Mouse (Mus musculus): Measurements from ENCODE around the gene Fam107b. TPM values are rescaled to one million over a fixed set of nuclear protein-coding genes. Genes with fewer than 3 reads are reported as not detected.
A peak's percentile ranks its signal among the peaks of the same experiment; 100 is the strongest.
"Not testable (repeated sequence)": the region's sequence is repeated elsewhere in the genome, so short reads cannot be mapped to it uniquely, and the experiment has no call there.

Gene Fam107b
- polyA plus RNA-seq, 1 experiment from 2014 or later, result 25.0 TPM

DNA sequence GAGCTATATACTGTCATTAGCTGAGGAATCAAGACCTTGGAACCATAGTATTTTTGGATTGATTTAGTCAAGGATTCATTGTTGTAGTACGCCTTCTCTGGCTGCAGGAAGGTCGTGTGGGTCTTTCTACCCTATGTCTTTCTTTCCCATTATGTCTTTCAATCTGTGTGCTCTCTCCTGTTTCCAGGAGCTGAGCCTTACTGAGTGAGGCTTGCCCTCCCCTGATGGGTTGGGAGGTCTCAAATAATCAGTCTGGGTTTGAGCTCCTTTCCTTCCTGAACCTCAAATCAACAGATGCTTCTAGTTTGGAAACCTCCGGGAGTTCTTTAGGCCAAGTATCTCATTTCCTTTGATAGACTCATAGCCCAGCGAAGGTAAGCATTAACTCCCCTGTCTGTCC is 119.9 kb downstream of the Fam107b start:
- H3K9me3 ChIP-seq (replicated peaks; ENCODE audit: control insufficient read depth, low read length), result no peaks in the 10 kb centered on the region
- no peaks in the 10 kb centered on the region for H3K27me3 ChIP-seq (ENCODE audit: control insufficient read depth, insufficient read depth, low read depth, low read length)
- ATAC-seq (ENCODE audit: low read depth), result no peak
- H3K27ac ChIP-seq (ENCODE audit: low read length), result no peak overlapping the region
- 59% methylated on average over 4 of the region's 4 CpGs for WGBS (ENCODE audit: insufficient replicate concordance)
- no peaks in the 10 kb centered on the region for H3K36me3 ChIP-seq (ENCODE audit: control insufficient read depth, insufficient read depth)
- no peak overlapping the region for H3K4me2 ChIP-seq (ENCODE audit: low read depth, low read length)
- no peak overlapping the region for H3K9ac ChIP-seq (ENCODE audit: low read depth, low read length)
- H3K4me1 ChIP-seq (ENCODE audit: control insufficient read depth, low read depth, low read length), result no peaks in the 10 kb centered on the region
- H3K4me3 ChIP-seq (ENCODE audit: low read depth, low read length), result no peak overlapping the region

GRCm38 (mm10) chr2:3692833-3693232 is 122.5 kb downstream of the Fam107b start:
- Histone ChIP-seq H3K27ac (ENCODE audit: low read length) (no peak overlapping the region), H3K27me3 (ENCODE audit: control insufficient read depth, insufficient read depth, low read depth, low read length) (no peaks in the 10 kb centered on the region), H3K4me1 (ENCODE audit: control insufficient read depth, low read depth, low read length) (no peaks in the 10 kb centered on the region), H3K9ac (ENCODE audit: low read depth, low read length) (no peak overlapping the region), H3K9me3 (replicated peaks; ENCODE audit: control insufficient read depth, low read length) (no peaks in the 10 kb centered on the region), H3K36me3 (ENCODE audit: control insufficient read depth, insufficient read depth) (no peaks in the 10 kb centered on the region), H3K4me3 (ENCODE audit: low read depth, low read length) (no peak overlapping the region), H3K4me2 (ENCODE audit: low read depth, low read length) (no peak overlapping the region)
- ATAC-seq (ENCODE audit: low read depth), result no peak
- 62% methylated on average over 2 of the region's 2 CpGs for WGBS (ENCODE audit: insufficient replicate concordance)

DNA sequence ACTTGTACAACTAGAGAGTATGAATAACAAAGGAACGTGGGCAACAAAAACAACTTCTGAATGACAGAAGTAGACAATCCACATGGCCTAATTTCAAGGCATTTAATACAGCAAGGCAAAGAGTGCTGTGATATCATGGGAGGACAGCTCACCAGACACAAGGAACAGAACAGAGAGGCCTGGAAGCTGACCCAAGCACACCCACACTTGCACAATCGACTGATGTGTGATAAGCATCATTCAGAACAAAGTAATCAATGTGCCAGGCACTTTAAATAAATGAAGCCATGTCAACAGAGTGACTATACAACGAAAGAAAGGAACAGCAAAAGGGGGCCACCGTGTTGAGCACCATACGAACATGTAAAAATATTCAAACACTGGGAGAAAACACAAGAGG is 125.6 kb downstream of the Fam107b start:
- no peak overlapping the region for H3K4me3 ChIP-seq (ENCODE audit: low read depth, low read length)
- H3K9ac ChIP-seq (ENCODE audit: low read depth, low read length), result no peak overlapping the region
- H3K36me3 ChIP-seq (ENCODE audit: control insufficient read depth, insufficient read depth), result no peaks in the 10 kb centered on the region
- no peaks in the 10 kb centered on the region for H3K9me3 ChIP-seq (replicated peaks; ENCODE audit: control insufficient read depth, low read length)
- ATAC-seq (ENCODE audit: low read depth), result no peak
- WGBS (ENCODE audit: insufficient replicate concordance), result 49% methylated on average over 5 of the region's 5 CpGs
- H3K27me3 ChIP-seq (ENCODE audit: control insufficient read depth, insufficient read depth, low read depth, low read length), result no peaks in the 10 kb centered on the region
- no peak overlapping the region for H3K27ac ChIP-seq (ENCODE audit: low read length)
- no peak overlapping the region for H3K4me2 ChIP-seq (ENCODE audit: low read depth, low read length)
- H3K4me1 ChIP-seq (ENCODE audit: control insufficient read depth, low read depth, low read length), result no peaks in the 10 kb centered on the region

DNA sequence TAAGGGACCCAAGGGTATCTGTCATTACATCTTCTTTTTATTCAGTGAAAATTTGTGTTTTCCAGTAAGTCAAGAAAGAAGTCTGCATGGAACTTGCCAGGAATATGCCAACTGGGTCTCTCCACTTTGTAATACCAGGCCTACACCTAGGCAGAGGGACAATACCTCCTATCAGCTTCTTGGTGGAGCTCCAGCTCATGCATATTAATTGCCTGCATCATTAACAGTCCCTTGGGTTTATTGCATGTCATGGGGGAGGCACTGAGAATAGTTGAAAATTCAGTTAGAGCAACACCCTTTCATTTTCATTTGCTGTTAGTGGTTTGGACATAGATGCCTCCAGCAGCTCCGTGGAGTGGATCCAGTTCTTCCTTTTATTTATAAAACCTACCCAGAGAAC is 130.1 kb downstream of the Fam107b start:
- Histone ChIP-seq H3K27ac (ENCODE audit: low read length) (no peak overlapping the region), H3K9ac (ENCODE audit: low read depth, low read length) (no peak overlapping the region), H3K9me3 (replicated peaks; ENCODE audit: control insufficient read depth, low read length) (no peaks in the 10 kb centered on the region), H3K4me3 (ENCODE audit: low read depth, low read length) (no peak overlapping the region), H3K4me2 (ENCODE audit: low read depth, low read length) (no peak overlapping the region), H3K27me3 (ENCODE audit: control insufficient read depth, insufficient read depth, low read depth, low read length) (no peaks in the 10 kb centered on the region), H3K4me1 (ENCODE audit: control insufficient read depth, low read depth, low read length) (peaks cover 4% of the 10 kb centered on the region), H3K36me3 (ENCODE audit: control insufficient read depth, insufficient read depth) (no peaks in the 10 kb centered on the region)
- 37% methylated on average over 1 of the region's 1 CpGs for WGBS (ENCODE audit: insufficient replicate concordance)
- no peak for ATAC-seq (ENCODE audit: low read depth)

- 66% methylated on average over 7 of the region's 7 CpGs for WGBS (ENCODE audit: insufficient replicate concordance)
- Histone ChIP-seq H3K27ac (ENCODE audit: low read length) (no peak overlapping the region), H3K4me1 (ENCODE audit: control insufficient read depth, low read depth, low read length) (peaks cover 4% of the 10 kb centered on the region), H3K9ac (ENCODE audit: low read depth, low read length) (no peak overlapping the region), H3K4me2 (ENCODE audit: low read depth, low read length) (no peak overlapping the region), H3K36me3 (ENCODE audit: control insufficient read depth, insufficient read depth) (no peaks in the 10 kb centered on the region), H3K9me3 (replicated peaks; ENCODE audit: control insufficient read depth, low read length) (no peaks in the 10 kb centered on the region), H3K27me3 (ENCODE audit: control insufficient read depth, insufficient read depth, low read depth, low read length) (no peaks in the 10 kb centered on the region), H3K4me3 (ENCODE audit: low read depth, low read length) (no peak overlapping the region)
- no peak for ATAC-seq (ENCODE audit: low read depth)
These were observed 132.4 kb downstream of the Fam107b start for GRCm38 (mm10) chr2:3702640-3703190.

DNA sequence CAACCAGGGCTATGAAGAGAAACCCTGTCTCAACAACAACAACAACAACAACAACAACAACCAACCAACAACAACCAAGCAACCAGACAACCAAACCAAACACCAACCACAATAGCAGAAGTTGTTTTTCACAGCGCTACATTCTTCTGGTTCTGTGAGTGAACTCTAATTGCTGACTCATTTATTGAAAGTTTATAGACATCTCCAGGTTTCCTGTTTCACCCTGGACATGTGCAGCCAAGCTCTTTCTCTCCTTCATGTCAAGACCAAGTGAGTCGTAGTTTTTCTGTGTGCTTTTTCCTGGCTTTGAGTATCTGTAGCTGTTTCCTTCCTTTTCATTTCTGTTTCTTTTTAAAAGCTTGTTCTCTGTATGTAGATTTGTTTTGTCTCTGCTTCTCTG is 133.5 kb downstream of the Fam107b start:
- Histone ChIP-seq H3K4me2 (ENCODE audit: low read depth, low read length) (no peak overlapping the region), H3K4me3 (ENCODE audit: low read depth, low read length) (no peak overlapping the region), H3K36me3 (ENCODE audit: control insufficient read depth, insufficient read depth) (no peaks in the 10 kb centered on the region), H3K9me3 (replicated peaks; ENCODE audit: control insufficient read depth, low read length) (no peaks in the 10 kb centered on the region), H3K27me3 (ENCODE audit: control insufficient read depth, insufficient read depth, low read depth, low read length) (no peaks in the 10 kb centered on the region), H3K27ac (ENCODE audit: low read length) (no peak overlapping the region), H3K9ac (ENCODE audit: low read depth, low read length) (no peak overlapping the region), H3K4me1 (ENCODE audit: control insufficient read depth, low read depth, low read length) (peaks cover 4% of the 10 kb centered on the region)
- 29% methylated on average over 2 of the region's 2 CpGs for WGBS (ENCODE audit: insufficient replicate concordance)
- ATAC-seq (ENCODE audit: low read depth), result no peak

DNA sequence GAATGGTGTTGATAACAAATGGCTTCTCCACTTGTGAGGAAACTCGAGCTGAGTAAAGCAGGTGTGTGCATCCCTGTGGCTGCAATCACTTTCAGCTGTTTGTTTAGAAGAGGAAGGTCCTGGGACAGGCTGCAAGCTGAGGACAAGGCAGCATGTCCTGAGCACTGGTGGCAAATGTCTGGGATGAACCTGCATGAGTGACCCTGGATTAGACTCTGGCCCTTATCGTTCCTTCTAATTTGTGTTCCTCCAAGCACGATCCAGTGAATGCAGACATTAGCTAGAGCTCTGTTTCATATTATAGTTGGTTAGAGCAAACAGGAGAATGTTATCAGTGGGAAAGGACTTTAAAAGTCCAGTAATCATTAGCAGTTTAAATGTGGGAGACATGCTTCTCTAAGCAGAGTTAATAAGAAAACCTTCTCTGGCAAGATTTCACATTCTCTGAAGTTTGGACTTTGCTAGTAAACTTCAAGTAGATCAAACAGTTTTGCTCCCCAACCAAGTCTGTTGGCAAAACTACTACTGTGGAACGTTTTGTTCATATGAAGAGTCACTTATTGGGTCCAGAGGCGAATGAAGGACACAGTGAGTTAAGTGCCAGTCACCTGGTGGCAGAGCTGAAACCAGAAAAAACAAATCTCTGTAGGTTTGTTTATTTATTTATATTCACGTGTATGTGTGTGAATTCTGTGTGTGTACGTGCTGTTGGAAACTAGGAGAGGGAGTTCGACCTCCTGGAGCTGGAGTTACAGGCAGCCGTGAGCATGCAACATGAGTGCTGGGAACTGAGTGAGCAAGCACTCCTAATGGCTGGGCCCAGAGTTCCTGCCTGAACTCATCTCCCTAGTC is 134.2 kb downstream of the Fam107b start:
- 50% methylated on average over 9 of the region's 9 CpGs for WGBS (ENCODE audit: insufficient replicate concordance)
- Histone ChIP-seq H3K9ac (ENCODE audit: low read depth, low read length) (no peak overlapping the region), H3K4me1 (ENCODE audit: control insufficient read depth, low read depth, low read length) (peaks cover 4% of the 10 kb centered on the region), H3K27me3 (ENCODE audit: control insufficient read depth, insufficient read depth, low read depth, low read length) (no peaks in the 10 kb centered on the region), H3K4me3 (ENCODE audit: low read depth, low read length) (no peak overlapping the region), H3K9me3 (replicated peaks; ENCODE audit: control insufficient read depth, low read length) (no peaks in the 10 kb centered on the region), H3K4me2 (ENCODE audit: low read depth, low read length) (no peak overlapping the region), H3K27ac (ENCODE audit: low read length) (0 out of 2 replicates have a peak overlapping the region, but pooled peaks have one; percentile 19), H3K36me3 (ENCODE audit: control insufficient read depth, insufficient read depth) (no peaks in the 10 kb centered on the region)
- peak; percentile 37; the same call in 1 of the 2 replicates for ATAC-seq (ENCODE audit: low read depth)

- not testable (repeated sequence) for H3K27me3 ChIP-seq (ENCODE audit: control insufficient read depth, insufficient read depth, low read depth, low read length); H3K4me2 ChIP-seq (ENCODE audit: low read depth, low read length); ATAC-seq (ENCODE audit: low read depth); H3K27ac ChIP-seq (ENCODE audit: low read length); H3K36me3 ChIP-seq (ENCODE audit: control insufficient read depth, insufficient read depth); H3K4me3 ChIP-seq (ENCODE audit: low read depth, low read length); H3K4me1 ChIP-seq (ENCODE audit: control insufficient read depth, low read depth, low read length); H3K9ac ChIP-seq (ENCODE audit: low read depth, low read length); H3K9me3 ChIP-seq (replicated peaks; ENCODE audit: control insufficient read depth, low read length)
- 15% methylated on average over 3 of the region's 3 CpGs for WGBS (ENCODE audit: insufficient replicate concordance)
These were observed 135.0 kb downstream of the Fam107b start for GRCm38 (mm10) chr2:3705283-3705682.

DNA sequence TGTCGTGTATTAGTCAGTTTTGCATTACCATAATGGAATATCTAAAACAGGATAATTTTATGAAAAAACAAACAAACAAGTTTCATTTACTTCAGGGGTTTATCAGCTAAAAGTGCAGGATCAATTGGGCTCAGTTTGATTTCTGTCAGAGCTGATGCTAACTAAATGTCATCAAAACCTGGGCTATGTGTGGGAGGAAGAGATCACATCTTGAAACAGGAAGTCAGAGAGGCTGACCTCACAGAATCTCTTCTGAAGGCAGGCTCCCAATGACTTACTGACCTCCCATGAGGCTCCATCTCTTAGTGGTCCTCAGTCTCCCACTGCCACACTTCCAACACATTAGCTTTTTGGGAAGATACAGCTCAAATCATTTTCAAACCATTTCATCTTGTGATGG is 136.9 kb downstream of the Fam107b start:
- no peak for ATAC-seq (ENCODE audit: low read depth)
- Histone ChIP-seq H3K27me3 (ENCODE audit: control insufficient read depth, insufficient read depth, low read depth, low read length) (no peaks in the 10 kb centered on the region), H3K9ac (ENCODE audit: low read depth, low read length) (no peak overlapping the region), H3K36me3 (ENCODE audit: control insufficient read depth, insufficient read depth) (no peaks in the 10 kb centered on the region), H3K4me3 (ENCODE audit: low read depth, low read length) (no peak overlapping the region), H3K4me2 (ENCODE audit: low read depth, low read length) (no peak overlapping the region), H3K9me3 (replicated peaks; ENCODE audit: control insufficient read depth, low read length) (no peaks in the 10 kb centered on the region), H3K4me1 (ENCODE audit: control insufficient read depth, low read depth, low read length) (peaks cover 4% of the 10 kb centered on the region), H3K27ac (ENCODE audit: low read length) (no peak overlapping the region)
- 65% methylated on average over 1 of the region's 1 CpGs for WGBS (ENCODE audit: insufficient replicate concordance)
